Mouse (Mus musculus) gastrocnemius, postnatal 4 days (tissue): ENCODE measurements at regions not wholly inside any gene's neighbourhood (a gene's known extent, or its start where the extent isn't known, plus 50 kb on each side); places are given as distances from the start of the nearest gene placed in this dataset.
"Not testable (repeated sequence)": the region's sequence is repeated elsewhere in the genome, so short reads cannot be mapped to it uniquely, and the experiment has no call there.

ENCODE experiments used
- DNase-seq, 2 experiments: peaks; one replicate each; pipeline ENCODE4 v3.0.0; 2021 to 2022; ENCODE audit warnings: low spot score in 2 of 2, mixed read lengths in 2 of 2

DNA sequence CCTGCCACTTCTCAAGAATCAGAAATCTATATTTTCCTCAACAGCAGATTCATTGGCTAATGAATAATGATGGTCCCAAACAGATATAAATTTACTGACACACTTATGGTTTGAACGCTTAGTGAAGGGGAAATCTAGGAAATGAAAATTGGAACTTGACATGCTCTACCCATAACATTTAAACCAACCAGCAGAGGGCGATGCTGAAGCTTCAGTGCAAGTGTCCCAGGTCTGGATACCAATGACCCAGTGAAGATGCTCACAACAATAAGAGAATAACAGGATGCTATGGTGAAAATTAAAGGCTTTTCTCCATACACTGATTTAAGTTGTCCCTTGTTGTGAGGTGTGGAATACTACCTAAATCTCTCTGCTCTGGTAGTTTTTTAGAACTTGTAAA lies 236.0 kb upstream of the Rorb start:
- no peak for DNase-seq

DNA sequence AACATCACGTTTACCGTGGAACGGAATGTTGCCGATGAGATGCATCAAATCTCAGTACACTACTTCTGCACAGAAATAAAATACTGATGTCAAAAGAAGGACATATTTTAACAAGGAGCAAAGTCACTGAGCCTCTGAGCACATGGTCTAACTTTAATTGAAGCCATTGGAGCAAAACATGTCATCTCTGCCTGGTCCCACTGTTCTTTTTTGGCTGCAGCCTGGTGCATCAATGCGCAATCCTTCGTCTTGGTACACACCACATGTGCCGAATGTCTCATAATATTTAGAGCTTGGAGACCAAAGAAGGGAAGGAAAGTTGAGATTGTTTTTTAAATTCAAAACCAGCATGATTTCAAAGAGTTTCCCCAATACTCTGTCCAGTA lies 233.4 kb upstream of the Rorb start:
- DNase-seq, result no peak

DNA sequence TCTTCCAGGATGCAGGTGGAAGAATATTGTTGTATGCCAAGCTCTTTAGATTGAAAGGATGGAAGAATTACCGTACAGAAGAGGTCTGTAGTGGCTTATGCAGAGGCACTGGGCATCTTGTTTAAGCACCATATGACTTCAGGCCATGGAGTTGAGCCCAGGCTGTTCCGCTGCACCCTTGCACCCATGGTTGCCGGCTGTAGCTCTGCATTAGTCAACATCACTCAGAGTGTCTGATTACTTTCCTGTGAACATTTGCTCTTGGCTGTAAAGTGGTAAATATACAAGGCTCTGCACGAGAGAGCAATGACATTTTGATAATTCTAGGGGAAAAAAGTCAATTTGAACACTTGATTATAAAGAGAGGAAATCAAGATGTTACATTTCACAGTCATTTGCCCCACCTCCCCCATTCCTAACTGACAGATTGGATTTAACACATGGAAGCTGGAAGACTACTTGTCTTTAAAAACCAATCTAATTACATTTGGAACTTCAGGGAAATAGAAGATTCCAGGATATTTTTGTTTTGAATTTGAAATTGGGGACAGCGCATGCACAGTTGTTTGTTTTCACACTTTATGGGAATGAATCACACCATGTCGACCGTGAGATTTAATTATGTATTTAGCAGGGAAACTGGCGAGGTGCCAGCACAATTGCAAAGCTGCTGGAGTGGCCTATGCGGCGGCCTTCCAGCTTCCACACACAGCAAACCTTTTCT lies 232.9 kb upstream of the Rorb start:
- DNase-seq, result peak in 1 of 2 experiments; percentile 32

DNA sequence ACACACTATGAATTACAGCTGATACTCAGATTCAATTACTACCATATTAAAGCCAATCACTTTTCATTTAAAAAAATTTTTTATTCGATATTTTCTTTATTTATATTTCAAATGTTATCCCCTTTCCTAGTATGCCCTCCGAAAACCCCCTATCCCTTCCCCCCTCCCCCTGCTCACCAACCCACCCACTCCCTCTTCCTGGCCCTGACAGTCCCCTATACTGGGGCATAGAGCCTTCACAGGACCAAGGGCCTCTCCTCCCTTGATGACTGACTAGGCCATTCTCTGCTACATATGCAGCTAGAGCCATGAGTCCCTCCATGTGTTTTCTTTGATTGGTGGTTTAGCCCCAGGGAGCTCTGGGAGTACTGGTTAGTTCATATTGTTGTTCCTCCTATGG lies 196.1 kb upstream of the Rorb start:
- DNase-seq, result not testable (repeated sequence)

DNA sequence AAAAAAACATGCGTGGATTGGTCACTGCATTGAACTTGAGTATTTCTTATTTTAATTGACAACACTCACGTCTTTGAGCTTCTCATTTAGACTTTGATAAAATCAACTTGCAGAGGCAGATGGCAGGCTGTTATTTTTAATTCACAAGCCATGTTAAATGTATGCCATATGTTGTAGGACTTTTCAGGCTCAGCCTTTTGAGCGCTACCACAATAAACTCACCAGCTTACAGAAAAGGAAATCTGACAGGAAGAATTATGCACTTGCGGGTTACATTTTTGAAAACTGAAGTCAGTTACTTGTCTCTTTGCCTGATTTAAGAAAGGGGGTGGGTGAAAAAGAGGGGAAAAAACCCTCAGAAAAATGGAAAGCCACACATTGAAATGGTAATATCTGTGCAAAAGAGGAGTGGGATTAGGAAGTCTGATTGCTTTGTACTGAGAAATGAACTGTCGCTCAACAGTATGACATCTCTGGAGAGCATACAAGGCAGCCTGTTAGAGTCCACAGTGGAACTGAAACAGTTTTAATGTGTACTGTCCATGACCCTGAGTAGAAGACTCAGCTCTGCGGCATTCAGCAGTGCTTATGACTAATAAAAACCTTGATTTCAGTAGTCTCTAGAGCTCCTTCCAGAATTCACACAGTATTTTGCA lies 195.6 kb upstream of the Rorb start:
- DNase-seq, result no peak

DNA sequence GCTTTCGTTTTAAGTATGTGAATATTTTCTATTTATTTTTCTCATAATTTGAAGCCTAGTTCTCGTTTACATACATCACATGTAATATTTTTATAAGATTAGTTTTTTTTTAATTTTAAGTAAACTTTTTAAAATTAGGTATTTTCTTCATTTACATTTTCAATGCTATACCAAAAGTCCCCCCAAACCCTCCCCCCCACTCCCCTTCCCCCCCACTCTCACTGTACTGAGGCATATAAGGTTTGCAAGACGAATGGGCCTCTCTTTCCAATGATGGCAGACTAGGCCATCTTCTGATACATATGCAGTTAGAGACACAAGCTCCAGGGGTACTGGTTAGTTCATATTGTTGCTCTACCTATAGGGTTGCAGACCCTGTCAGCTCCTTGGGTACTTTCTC lies 174.9 kb upstream of the Rorb start:
- DNase-seq, result not testable (repeated sequence)

DNA sequence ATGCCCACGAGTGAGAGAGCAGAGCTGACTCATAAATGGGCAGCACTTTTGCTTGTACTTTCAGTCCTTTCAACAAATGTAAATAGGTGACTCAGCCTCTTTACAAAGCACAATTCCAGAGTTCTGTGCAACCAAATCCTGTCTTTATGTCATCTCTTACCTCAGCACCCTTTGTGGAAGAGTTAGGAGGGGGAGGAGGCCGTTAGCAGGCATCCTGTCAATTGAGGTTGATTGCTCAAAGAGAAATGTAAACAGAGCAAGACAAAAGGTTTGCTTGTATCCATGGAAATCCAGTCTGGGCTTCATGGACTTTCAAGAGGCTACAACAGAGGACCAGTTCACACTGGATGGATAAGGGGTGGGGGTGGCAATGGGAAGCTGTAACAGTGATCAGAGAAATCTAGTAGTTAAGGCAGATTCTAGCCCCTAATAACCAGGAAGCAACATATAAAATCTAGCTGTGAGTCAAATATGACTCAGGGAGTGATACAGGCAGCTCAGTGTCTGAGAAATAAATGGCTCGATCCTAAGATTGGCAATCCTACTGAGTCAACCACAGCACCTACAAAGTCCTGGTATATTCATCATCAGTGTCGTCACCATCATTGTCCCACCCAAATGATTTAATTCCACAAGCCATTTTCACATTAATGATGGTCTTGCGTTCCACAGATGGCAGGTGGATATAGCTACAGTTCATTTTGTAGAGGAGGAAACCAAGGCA lies 136.0 kb upstream of the Rorb start:
- no peak for DNase-seq

DNA sequence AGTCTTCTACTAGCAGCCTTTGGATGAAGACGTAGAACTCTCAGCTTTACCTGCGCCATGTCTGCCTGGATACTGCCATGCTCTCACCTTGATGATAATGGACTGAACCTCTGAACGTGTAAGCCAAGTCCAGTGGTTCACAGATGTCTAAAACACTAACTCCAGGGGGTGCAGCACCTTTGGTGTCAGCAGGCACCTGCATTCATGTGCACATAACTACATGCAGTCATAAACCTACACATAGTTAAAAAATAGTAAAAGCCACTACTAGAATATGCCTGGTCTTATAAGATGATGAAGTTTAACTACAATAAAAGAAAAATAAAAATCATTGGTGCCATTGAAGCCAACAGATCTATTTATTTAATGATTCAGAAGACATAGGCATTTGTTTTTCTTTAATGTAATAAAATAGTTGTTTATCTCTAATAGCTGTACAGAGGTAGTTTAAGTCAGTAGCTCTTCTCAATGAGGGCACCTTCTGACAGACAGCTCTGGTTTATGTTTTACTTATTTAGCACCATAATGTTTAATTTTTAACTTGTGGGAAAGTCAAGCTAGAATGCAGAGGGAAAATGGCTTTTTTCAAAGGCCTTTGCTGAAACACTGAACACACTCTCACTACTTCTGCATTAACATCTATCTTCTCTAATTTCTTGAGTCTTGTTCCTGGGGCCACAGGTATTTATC lies 118.5 kb upstream of the Rorb start:
- no peak for DNase-seq

DNA sequence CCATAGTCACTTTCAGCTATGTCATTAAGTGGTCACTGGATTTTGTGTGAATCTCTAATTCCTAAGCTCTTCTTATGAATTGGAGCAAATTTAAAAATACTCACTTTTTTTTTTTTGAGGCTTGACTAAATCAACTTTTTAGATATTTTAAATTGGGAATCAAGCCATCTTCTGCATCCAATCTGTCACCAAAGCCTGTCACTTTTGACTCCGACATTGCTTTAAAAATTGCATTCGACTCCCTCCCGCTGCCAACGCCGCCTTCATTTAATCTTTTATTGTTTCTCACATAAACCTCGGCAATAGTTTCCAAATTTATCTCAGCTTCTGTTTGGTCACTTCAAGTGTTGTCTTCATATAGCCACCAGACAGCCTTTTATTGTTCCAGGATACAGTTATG lies 109.8 kb upstream of the Rorb start:
- no peak for DNase-seq

DNA sequence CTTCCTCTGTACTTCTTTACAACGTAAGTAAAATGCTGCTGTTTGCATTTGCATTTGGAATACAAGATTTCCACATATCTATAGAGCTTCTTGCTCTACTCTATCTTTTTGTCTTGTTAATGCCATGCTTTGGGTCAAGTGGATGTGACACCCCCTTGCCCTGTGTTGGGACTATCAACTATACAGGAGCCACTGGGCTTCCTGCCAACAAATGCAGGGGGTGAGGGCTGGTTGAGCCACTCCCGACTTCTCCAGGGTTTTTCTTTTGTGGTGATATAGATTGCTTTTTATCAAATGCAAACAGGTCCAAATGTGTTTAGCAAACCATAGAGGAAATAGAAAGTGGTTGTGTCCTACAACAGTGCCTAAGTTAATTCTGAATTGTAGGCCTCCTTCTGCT lies 108.4 kb upstream of the Rorb start:
- DNase-seq, result no peak

DNA sequence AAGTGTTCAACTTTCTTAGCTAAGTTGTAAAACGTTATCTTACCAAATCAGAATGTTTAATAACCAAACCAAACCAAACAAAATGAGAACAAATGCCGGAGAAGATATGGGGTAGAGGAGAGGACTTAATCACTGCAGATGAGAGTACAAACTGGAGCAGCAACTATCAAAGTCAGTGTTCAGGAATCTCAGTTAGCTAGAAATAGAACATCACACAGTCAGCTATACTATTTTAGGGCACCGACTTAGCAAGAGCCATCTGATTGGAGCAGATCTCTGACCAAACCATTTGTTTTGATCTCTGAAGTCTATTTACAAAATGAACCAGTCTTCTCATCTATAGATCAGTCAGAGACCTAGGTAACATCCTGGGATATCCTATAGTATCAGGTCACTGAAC lies 107.7 kb upstream of the Rorb start:
- no peak for DNase-seq

DNA sequence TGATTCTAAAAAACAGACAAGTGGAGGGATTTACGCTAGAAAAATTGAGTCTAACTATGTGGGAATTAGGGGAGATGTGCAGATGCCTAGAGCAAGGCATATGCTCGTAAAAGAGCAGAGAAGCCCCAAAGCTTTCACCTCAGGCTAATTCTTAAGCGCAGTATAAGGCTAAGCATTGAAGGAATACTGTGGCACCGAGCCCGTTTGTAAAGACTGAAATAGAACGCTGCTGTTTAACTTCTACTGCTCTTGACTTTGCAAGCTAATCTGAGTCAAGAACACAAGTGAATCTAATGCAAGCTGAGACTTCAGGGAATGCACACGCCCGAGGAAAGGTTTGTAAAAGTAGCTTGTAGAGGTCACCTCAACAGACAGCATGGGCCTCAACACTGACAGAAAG lies 88.5 kb upstream of the Rorb start:
- no peak for DNase-seq

DNA sequence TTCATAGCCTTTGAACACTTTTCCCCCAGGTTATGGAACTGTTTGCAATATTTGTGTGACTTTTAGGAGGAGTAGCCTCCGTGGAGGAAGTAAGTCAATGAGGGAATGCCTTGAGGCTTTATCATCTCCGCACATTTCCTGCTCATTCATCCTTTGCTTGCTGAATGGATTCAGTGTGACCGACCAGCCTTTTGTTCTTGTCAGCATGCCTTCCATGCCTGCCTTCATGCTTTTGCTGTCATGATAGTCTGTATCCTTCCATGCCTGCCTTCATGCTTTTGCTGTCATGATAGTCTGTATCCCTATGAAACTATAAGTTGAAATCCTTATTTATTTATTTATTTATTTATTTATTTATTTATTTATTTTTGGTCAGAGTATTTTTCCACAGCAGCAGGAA lies 87.8 kb upstream of the Rorb start:
- no peak for DNase-seq

DNA sequence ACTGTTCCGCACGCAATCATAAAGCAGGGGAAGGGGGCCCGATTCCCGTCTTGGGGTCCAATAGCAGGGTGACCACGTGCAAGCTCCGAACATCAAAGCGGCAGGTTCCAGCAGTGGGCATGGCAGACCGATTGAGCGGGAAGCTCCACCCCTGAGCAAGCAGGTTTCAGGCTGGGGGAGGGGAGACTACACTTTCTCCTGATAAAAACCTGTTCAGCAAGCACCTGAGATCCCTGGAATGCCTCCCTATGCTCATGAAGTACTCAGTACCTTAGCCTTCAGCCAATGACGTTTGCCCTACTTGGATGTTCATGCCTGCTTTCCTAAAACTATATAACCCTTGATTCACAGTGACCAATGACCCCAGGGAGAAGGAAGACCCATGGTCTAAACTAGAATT lies 83.7 kb upstream of the Rorb start:
- DNase-seq, result no peak

DNA sequence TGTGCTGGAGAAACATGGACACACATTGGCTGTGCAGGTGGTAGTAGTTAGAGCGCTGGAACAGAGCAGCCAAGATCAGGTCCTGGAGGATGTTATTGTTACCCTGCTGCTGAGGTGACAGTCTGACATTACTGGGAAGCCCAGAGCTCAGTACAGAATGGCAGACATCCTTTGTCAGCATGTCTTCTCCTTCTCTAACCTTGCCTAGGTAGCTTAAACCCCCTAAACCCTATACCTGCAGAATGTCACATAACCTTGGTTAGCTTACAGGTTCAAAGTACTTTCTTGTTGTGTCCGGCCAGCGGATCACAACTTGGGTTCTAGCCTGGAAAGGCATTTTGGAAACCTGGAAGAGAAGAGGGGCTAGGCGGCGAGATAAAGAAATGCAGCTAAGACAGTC lies 83.3 kb upstream of the Rorb start:
- DNase-seq, result no peak

DNA sequence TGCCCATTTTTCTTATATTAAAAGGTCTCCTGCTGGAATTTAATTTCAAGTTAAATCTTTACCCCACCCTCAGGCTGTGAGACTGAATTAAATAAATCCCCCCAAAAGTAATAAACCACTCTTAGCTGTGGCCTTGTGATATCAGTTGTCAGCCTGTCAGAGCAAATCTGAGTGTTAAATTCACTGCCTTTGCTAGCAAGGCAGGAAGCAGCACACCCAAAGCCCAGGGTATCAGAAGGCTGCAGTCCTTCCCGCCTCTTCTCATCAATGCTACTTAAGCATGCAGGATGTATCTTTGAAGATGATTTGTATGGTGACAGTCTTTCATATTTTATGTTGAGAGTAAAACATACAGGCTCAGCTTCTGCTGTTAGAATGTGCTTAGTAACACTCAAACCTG lies 61.8 kb upstream of the Rorb start:
- DNase-seq, result no peak

DNA sequence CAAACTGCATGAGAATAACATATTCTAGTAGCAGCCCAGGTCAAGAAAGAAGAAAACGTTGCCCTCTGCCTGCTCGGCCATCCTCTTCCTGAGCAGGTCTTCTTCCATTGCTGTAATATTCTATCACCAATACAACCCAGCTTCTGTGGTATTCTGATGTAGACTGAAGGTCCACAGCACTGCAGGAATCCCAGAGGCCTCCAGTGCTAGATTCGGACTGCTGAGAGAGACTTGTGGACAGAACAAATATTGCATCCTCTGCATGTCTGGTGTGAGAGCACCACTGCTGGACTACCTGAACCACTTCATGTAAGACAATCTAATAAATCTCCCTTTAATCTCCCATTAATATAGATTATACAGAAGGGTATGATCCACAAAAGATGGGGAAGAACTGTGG lies 59.8 kb upstream of the Rorb start:
- DNase-seq, result no peak
